Mouse (Mus musculus): ENCODE data around the gene Kazn.

Gene Kazn

GRCm38 (mm10) chr4:142242164-142242563 is 3.0 kb upstream of the Kazn start:
- no peak for DNase-seq (ENCODE audit: low spot score)

- no peak for DNase-seq (ENCODE audit: low spot score)
Observed at GRCm38 (mm10) chr4:142240874-142241273, 1.7 kb upstream of the Kazn start.

GRCm38 (mm10) chr4:142238486-142239239 is 538 bp downstream of the Kazn start:
- DNase-seq (ENCODE audit: low spot score): no peak

- no peak for DNase-seq (ENCODE audit: low spot score)
Observed at GRCm38 (mm10) chr4:142238041-142238440, 1.2 kb downstream of the Kazn start.

- no peak for DNase-seq (ENCODE audit: low spot score)
Observed at GRCm38 (mm10) chr4:142236681-142237080, 2.5 kb downstream of the Kazn start.

GRCm38 (mm10) chr4:142235426-142235825 is 3.8 kb downstream of the Kazn start:
- no peak for DNase-seq (ENCODE audit: low spot score)

- DNase-seq (ENCODE audit: low spot score): no peak
Observed at GRCm38 (mm10) chr4:142234828-142235227, 4.4 kb downstream of the Kazn start.

- DNase-seq (ENCODE audit: low spot score): no peak
Observed at GRCm38 (mm10) chr4:142228821-142229575, 10.2 kb downstream of the Kazn start.

- no peak for DNase-seq (ENCODE audit: low spot score)
Observed at GRCm38 (mm10) chr4:142223898-142224645, 15.1 kb downstream of the Kazn start.

- no peak for DNase-seq (ENCODE audit: low spot score)
Observed at GRCm38 (mm10) chr4:142222385-142222784, 16.8 kb downstream of the Kazn start.

GRCm38 (mm10) chr4:142221757-142222072 is 17.5 kb downstream of the Kazn start:
- DNase-seq (ENCODE audit: low spot score): no peak

GRCm38 (mm10) chr4:142221025-142221756 is 18.0 kb downstream of the Kazn start:
- no peak for DNase-seq (ENCODE audit: low spot score)

GRCm38 (mm10) chr4:142218997-142219396 is 20.2 kb downstream of the Kazn start:
- DNase-seq (ENCODE audit: low spot score): no peak

GRCm38 (mm10) chr4:142217048-142217447 is 22.2 kb downstream of the Kazn start:
- no peak for DNase-seq (ENCODE audit: low spot score)

GRCm38 (mm10) chr4:142215760-142216159 is 23.4 kb downstream of the Kazn start:
- no peak for DNase-seq (ENCODE audit: low spot score)

GRCm38 (mm10) chr4:142214532-142214931 is 24.7 kb downstream of the Kazn start:
- DNase-seq (ENCODE audit: low spot score): no peak

- DNase-seq (ENCODE audit: low spot score): no peak
Observed at GRCm38 (mm10) chr4:142212425-142212824, 26.8 kb downstream of the Kazn start.

GRCm38 (mm10) chr4:142209884-142210283 is 29.3 kb downstream of the Kazn start:
- DNase-seq (ENCODE audit: low spot score): no peak

- no peak for DNase-seq (ENCODE audit: low spot score)
Observed at GRCm38 (mm10) chr4:142209476-142209875, 29.7 kb downstream of the Kazn start.

- DNase-seq (ENCODE audit: low spot score): no peak
Observed at GRCm38 (mm10) chr4:142205693-142206092, 33.5 kb downstream of the Kazn start.

- no peak for DNase-seq (ENCODE audit: low spot score)
Observed at GRCm38 (mm10) chr4:142196626-142197025, 42.6 kb downstream of the Kazn start.

GRCm38 (mm10) chr4:142193780-142194179 is 45.4 kb downstream of the Kazn start:
- no peak for DNase-seq (ENCODE audit: low spot score)
